Mouse (Mus musculus): ENCODE results near the gene Brms1. TPM values are rescaled to one million over a fixed set of nuclear protein-coding genes. Genes with fewer than 3 reads are reported as not detected.
"Not testable (repeated sequence)": the region's sequence is repeated elsewhere in the genome, so short reads cannot be mapped to it uniquely, and the experiment has no call there.

The Brms1 gene
- total RNA-seq (2021) = 10 to 100 TPM; 13.9 to 15.6 TPM

GRCm38 (mm10) chr19:5040862-5041523, at the start of gene Brms1:
TSS of gene Brms1 (plus strand) at chr19:5041354.
- intact Hi-C loops (cut with DNase I) = no loop called here

GRCm38 (mm10) chr19:4992371-4992770, 48.8 kb upstream of the Brms1 start:
- intact Hi-C loops (cut with DNase I) = loop anchor here (10.0 kb wide), 1 partner anchor 498 kb away; the partner anchor contains the start of gene 2010003K11Rik
- no peak for DNase-seq

More at GRCm38 (mm10) chr19:5040862-5041523, at the start of gene Brms1:
- DNase-seq = peak; percentile 90

GRCm38 (mm10) chr19:4992904-4993303, 48.2 kb upstream of the Brms1 start:
- intact Hi-C loops (cut with DNase I) = loop anchor here (1.0 to 10.0 kb wide), 2 partner anchors 8 to 498 kb away; partner anchors contain the start of gene 2010003K11Rik

GRCm38 (mm10) chr19:4994043-4994442, 47.1 kb upstream of the Brms1 start:
- intact Hi-C loops (cut with DNase I) = loop anchor here (10.0 kb wide), 1 partner anchor 499 kb away; the partner anchor contains the start of gene 2010003K11Rik
- DNase-seq = no peak

More at GRCm38 (mm10) chr19:4992904-4993303, 48.2 kb upstream of the Brms1 start:
- DNase-seq = peak; percentile 55 to 60

GRCm38 (mm10) chr19:4999445-5000140, 41.6 kb upstream of the Brms1 start:
- DNase-seq = no peak
- intact Hi-C loops (cut with DNase I) = loop anchor here (2.0 to 10.0 kb wide), 2 partner anchors 245 to 505 kb away; partner anchors contain the start of gene 2010003K11Rik

- intact Hi-C loops (cut with DNase I) = loop anchor here (1.0 to 2.0 kb wide), 3 partner anchors 9 to 247 kb away; no protein-coding TSS in a partner anchor
- peak; percentile 75 to 81 for DNase-seq
These were observed 39.3 kb upstream of the Brms1 start for GRCm38 (mm10) chr19:5001666-5002406.

- DNase-seq; intact Hi-C loops (cut with DNase I): not testable (repeated sequence)
These were observed 37.5 kb upstream of the Brms1 start for GRCm38 (mm10) chr19:5003644-5004043.

- no peak for DNase-seq
- intact Hi-C loops (cut with DNase I) = no loop called here
These were observed 36.2 kb upstream of the Brms1 start for GRCm38 (mm10) chr19:5004925-5005324.

GRCm38 (mm10) chr19:5013138-5013537, 28.0 kb upstream of the Brms1 start:
- intact Hi-C loops (cut with DNase I) = no loop called here
- no peak for DNase-seq

GRCm38 (mm10) chr19:5014961-5015398, 26.2 kb upstream of the Brms1 start:
- intact Hi-C loops (cut with DNase I) = loop anchor here (1.0 kb wide), 1 partner anchor 58 kb away; no protein-coding TSS in a partner anchor
- DNase-seq = peak; percentile 22 to 28

GRCm38 (mm10) chr19:5016221-5016742, 24.9 kb upstream of the Brms1 start:
- DNase-seq = peak in 1 of 2 experiments; percentile 32

GRCm38 (mm10) chr19:5016782-5017181, 24.4 kb upstream of the Brms1 start:
- peak; percentile 57 to 76 for DNase-seq
- intact Hi-C loops (cut with DNase I) = no loop called here

More at GRCm38 (mm10) chr19:5016221-5016742, 24.9 kb upstream of the Brms1 start:
- intact Hi-C loops (cut with DNase I) = no loop called here

- intact Hi-C loops (cut with DNase I) = no loop called here
These were observed 23.5 kb upstream of the Brms1 start for GRCm38 (mm10) chr19:5017611-5018010.

GRCm38 (mm10) chr19:5018191-5018590, 23.0 kb upstream of the Brms1 start:
- intact Hi-C loops (cut with DNase I) = no loop called here
- DNase-seq = no peak

More at GRCm38 (mm10) chr19:5017611-5018010, 23.5 kb upstream of the Brms1 start:
- DNase-seq = no peak

- DNase-seq = no peak
- intact Hi-C loops (cut with DNase I) = no loop called here
These were observed 19.7 kb upstream of the Brms1 start for GRCm38 (mm10) chr19:5021416-5021815.

GRCm38 (mm10) chr19:5023621-5024479, 17.3 kb upstream of the Brms1 start, which contains the start of gene Slc29a2:
TSS of gene Slc29a2 (plus strand) at chr19:5023860.
- intact Hi-C loops (cut with DNase I) = no loop called here
- peak; percentile 88 to 90 for DNase-seq

- no peak for DNase-seq
- intact Hi-C loops (cut with DNase I) = no loop called here
These were observed 15.0 kb upstream of the Brms1 start for GRCm38 (mm10) chr19:5026111-5026510.

GRCm38 (mm10) chr19:5032686-5033085, 8.5 kb upstream of the Brms1 start:
- intact Hi-C loops (cut with DNase I) = no loop called here
- DNase-seq = no peak

- intact Hi-C loops (cut with DNase I) = no loop called here
These were observed 4.6 kb upstream of the Brms1 start for GRCm38 (mm10) chr19:5036577-5036976.

More at GRCm38 (mm10) chr19:5036577-5036976, 4.6 kb upstream of the Brms1 start:
- no peak for DNase-seq

Data from heart, postnatal 36 days (tissue).